Mouse (Mus musculus): Measurements from ENCODE around the gene Olfml2a. TPM values are rescaled to one million over a fixed set of nuclear protein-coding genes. Genes with fewer than 3 reads are reported as not detected.

The Olfml2a gene
- polyA plus RNA-seq, 1 experiment from 2014 or later: 1.5 TPM

GRCm38 (mm10) chr2:38925171-38926080, 6.4 kb upstream of the Olfml2a start:
- no peaks in the 10 kb centered on the region for H3K9me3 ChIP-seq (replicated peaks)
- peaks cover 14% of the 10 kb centered on the region for H3K27me3 ChIP-seq (ENCODE audit: low read depth, poor library complexity, severe bottlenecking)
- peak overlapping the region; percentile 89 for H3K4me3 ChIP-seq
- peaks cover 49% of the 10 kb centered on the region for H3K4me1 ChIP-seq
- no peaks in the 10 kb centered on the region for H3K36me3 ChIP-seq
- WGBS: 0% methylated on average over 51 of the region's 51 CpGs
- DNase-seq (ENCODE audit: low spot score): peak; percentile 66
- peak overlapping the region; percentile 90 for H3K27ac ChIP-seq (replicated peaks)

- WGBS: 0% methylated on average over 53 of the region's 53 CpGs
- H3K27me3 ChIP-seq (ENCODE audit: low read depth, poor library complexity, severe bottlenecking): peaks cover 22% of the 10 kb centered on the region
- peaks cover 49% of the 10 kb centered on the region for H3K4me1 ChIP-seq
- H3K27ac ChIP-seq (replicated peaks): peak overlapping the region; percentile 90
- peak; percentile 94 for DNase-seq (ENCODE audit: low spot score)
- H3K4me3 ChIP-seq: peak overlapping the region; percentile 89
- no peaks in the 10 kb centered on the region for H3K36me3 ChIP-seq
- no peaks in the 10 kb centered on the region for H3K9me3 ChIP-seq (replicated peaks)
Observed at GRCm38 (mm10) chr2:38926145-38926891, 5.5 kb upstream of the Olfml2a start.

GRCm38 (mm10) chr2:38927115-38927979, 4.4 kb upstream of the Olfml2a start, which contains the start of gene Nr6a1:
Gene Nr6a1, minus strand, starts transcription at chr2:38927688.
- peak; percentile 80 for DNase-seq (ENCODE audit: low spot score)
- Histone ChIP-seq H3K4me3 (peak within 1 kb of the TSS; percentile 89), H3K36me3 (no peaks in the 10 kb centered on the region), H3K27me3 (ENCODE audit: low read depth, poor library complexity, severe bottlenecking) (peaks cover 24% of the 10 kb centered on the region), H3K4me1 (peaks cover 51% of the 10 kb centered on the region), H3K27ac (replicated peaks) (peak within 1 kb of the TSS; percentile 90), H3K9me3 (replicated peaks) (no peaks in the 10 kb centered on the region)
- WGBS: 12% methylated on average over 19 of the region's 19 CpGs

GRCm38 (mm10) chr2:38930269-38930668, 1.5 kb upstream of the Olfml2a start:
- H3K9me3 ChIP-seq (replicated peaks): no peaks in the 10 kb centered on the region
- 55% methylated on average over 2 of the region's 2 CpGs for whole genome bisulfite sequencing
- no peak for DNase-seq (ENCODE audit: low spot score)

GRCm38 (mm10) chr2:38933931-38934330, 2.2 kb downstream of the Olfml2a start:
- DNase-seq (ENCODE audit: low spot score): peak; percentile 28
- peak overlapping the region; percentile 76 for H3K27ac ChIP-seq (replicated peaks)
- H3K9me3 ChIP-seq (replicated peaks): no peaks in the 10 kb centered on the region
- no peaks in the 10 kb centered on the region for H3K36me3 ChIP-seq
- peaks cover 31% of the 10 kb centered on the region for H3K4me1 ChIP-seq
- H3K4me3 ChIP-seq: no peak overlapping the region
- peaks cover 19% of the 10 kb centered on the region for H3K27me3 ChIP-seq (ENCODE audit: low read depth, poor library complexity, severe bottlenecking)
- 18% methylated on average over 2 of the region's 2 CpGs for WGBS

More at GRCm38 (mm10) chr2:38930269-38930668, 1.5 kb upstream of the Olfml2a start:
- H3K36me3 ChIP-seq: no peaks in the 10 kb centered on the region
- H3K27me3 ChIP-seq (ENCODE audit: low read depth, poor library complexity, severe bottlenecking): peaks cover 24% of the 10 kb centered on the region
- peaks cover 43% of the 10 kb centered on the region for H3K4me1 ChIP-seq
- no peak overlapping the region for H3K4me3 ChIP-seq
- H3K27ac ChIP-seq (replicated peaks): no peak overlapping the region

- DNase-seq (ENCODE audit: low spot score): peak; percentile 25
- no peaks in the 10 kb centered on the region for H3K9me3 ChIP-seq (replicated peaks)
- H3K36me3 ChIP-seq: no peaks in the 10 kb centered on the region
- H3K27ac ChIP-seq (replicated peaks): peak overlapping the region; percentile 76
- WGBS: 45% methylated on average over 5 of the region's 5 CpGs
- 0 out of 2 replicates have a peak overlapping the region, but pooled peaks have one; percentile 14 for H3K4me3 ChIP-seq
- peaks cover 19% of the 10 kb centered on the region for H3K27me3 ChIP-seq (ENCODE audit: low read depth, poor library complexity, severe bottlenecking)
- peaks cover 31% of the 10 kb centered on the region for H3K4me1 ChIP-seq
Observed at GRCm38 (mm10) chr2:38934936-38935335, 3.2 kb downstream of the Olfml2a start.

- H3K4me1 ChIP-seq: peaks cover 24% of the 10 kb centered on the region
- H3K27ac ChIP-seq (replicated peaks): no peak overlapping the region
- DNase-seq (ENCODE audit: low spot score): no peak
- H3K4me3 ChIP-seq: no peak overlapping the region
- peaks cover 4% of the 10 kb centered on the region for H3K27me3 ChIP-seq (ENCODE audit: low read depth, poor library complexity, severe bottlenecking)
- 86% methylated on average over 9 of the region's 9 CpGs for WGBS
- H3K36me3 ChIP-seq: no peaks in the 10 kb centered on the region
- H3K9me3 ChIP-seq (replicated peaks): no peaks in the 10 kb centered on the region
Observed at GRCm38 (mm10) chr2:38936721-38937378, 5.1 kb downstream of the Olfml2a start.

GRCm38 (mm10) chr2:38937396-38937795, 5.6 kb downstream of the Olfml2a start:
- WGBS: 77% methylated on average over 3 of the region's 3 CpGs
- peaks cover 4% of the 10 kb centered on the region for H3K27me3 ChIP-seq (ENCODE audit: low read depth, poor library complexity, severe bottlenecking)

GRCm38 (mm10) chr2:38938007-38938406, 6.2 kb downstream of the Olfml2a start:
- WGBS: 93% methylated on average over 1 of the region's 1 CpGs
- Histone ChIP-seq H3K4me3 (no peak overlapping the region), H3K27ac (replicated peaks) (no peak overlapping the region), H3K27me3 (ENCODE audit: low read depth, poor library complexity, severe bottlenecking) (no peaks in the 10 kb centered on the region), H3K4me1 (peaks cover 18% of the 10 kb centered on the region), H3K9me3 (replicated peaks) (no peaks in the 10 kb centered on the region), H3K36me3 (no peaks in the 10 kb centered on the region)
- no peak for DNase-seq (ENCODE audit: low spot score)

More at GRCm38 (mm10) chr2:38937396-38937795, 5.6 kb downstream of the Olfml2a start:
- Histone ChIP-seq H3K4me3 (no peak overlapping the region), H3K9me3 (replicated peaks) (no peaks in the 10 kb centered on the region), H3K36me3 (no peaks in the 10 kb centered on the region), H3K4me1 (peaks cover 18% of the 10 kb centered on the region), H3K27ac (replicated peaks) (no peak overlapping the region)
- no peak for DNase-seq (ENCODE audit: low spot score)

GRCm38 (mm10) chr2:38939047-38939446, 7.3 kb downstream of the Olfml2a start:
- H3K27me3 ChIP-seq (ENCODE audit: low read depth, poor library complexity, severe bottlenecking): no peaks in the 10 kb centered on the region
- H3K9me3 ChIP-seq (replicated peaks): no peaks in the 10 kb centered on the region
- no peaks in the 10 kb centered on the region for H3K36me3 ChIP-seq
- peaks cover 14% of the 10 kb centered on the region for H3K4me1 ChIP-seq
- no peak for DNase-seq (ENCODE audit: low spot score)
- WGBS: 69% methylated on average over 2 of the region's 2 CpGs
- H3K27ac ChIP-seq (replicated peaks): no peak overlapping the region
- H3K4me3 ChIP-seq: no peak overlapping the region

- no peak overlapping the region for H3K27ac ChIP-seq (replicated peaks)
- no peaks in the 10 kb centered on the region for H3K27me3 ChIP-seq (ENCODE audit: low read depth, poor library complexity, severe bottlenecking)
- 0 out of 2 replicates have a peak, but pooled peaks cover 3% of the 10 kb centered on the region for H3K4me1 ChIP-seq
- no peak for DNase-seq (ENCODE audit: low spot score)
- no peaks in the 10 kb centered on the region for H3K36me3 ChIP-seq
- no peak overlapping the region for H3K4me3 ChIP-seq
- H3K9me3 ChIP-seq (replicated peaks): no peaks in the 10 kb centered on the region
- WGBS: 89% methylated on average over 14 of the region's 14 CpGs
Observed at GRCm38 (mm10) chr2:38941426-38941825, 9.6 kb downstream of the Olfml2a start.

Data from midbrain, embryonic 10.5 days (tissue).